Comparison of ENCODE assay signal across 18 mouse cellular contexts in the genomic region with DNA sequence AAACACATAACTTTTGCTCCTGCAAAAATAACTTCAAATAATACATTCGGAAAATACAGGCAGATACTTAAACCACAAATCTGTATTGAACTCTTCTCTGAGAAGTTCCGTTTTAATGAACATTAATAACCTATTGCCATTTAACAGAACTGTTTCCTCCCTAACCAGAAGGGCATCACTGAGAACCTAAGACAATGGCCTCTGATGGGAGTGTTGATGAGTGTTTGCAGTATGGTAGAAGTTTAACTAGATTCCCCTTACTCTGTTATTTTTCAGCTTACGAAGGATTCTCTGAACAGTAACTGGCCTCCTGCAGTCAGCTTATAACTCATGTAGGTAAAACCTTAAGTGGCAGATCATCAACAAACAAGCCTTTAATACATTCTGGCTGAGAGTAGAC.
"Had no signal": no experiment of that assay in that cellular context is flagged by ENCODE, and none has a peak within 500 bp of the region (broad histone marks: within the 10 kb centered on the region; RNA-seq: fewer than 3 reads in every experiment).

No protein-coding gene starts in this region.

- H3K27ac ChIP-seq: liver, embryonic 15.5 days; lung, embryonic 15.5 days; macrophage; midbrain, embryonic 12.5 days; midbrain, embryonic 15.5 days; neural tube, embryonic 12.5 days; stomach, embryonic 15.5 days; stomach, postnatal 0 days had no signal

- H3K36me3 ChIP-seq: liver, embryonic 15.5 days; lung, embryonic 15.5 days; midbrain, embryonic 12.5 days; midbrain, embryonic 15.5 days; neural tube, embryonic 12.5 days; stomach, embryonic 15.5 days had no signal

- H3K9ac ChIP-seq: liver, embryonic 15.5 days; liver, postnatal 0 days; lung, embryonic 15.5 days; midbrain, embryonic 12.5 days; midbrain, embryonic 15.5 days; neural tube, embryonic 12.5 days; stomach, embryonic 15.5 days had no signal

- DNase-seq: liver, postnatal 0 days; lung, adult 2 months; lung, postnatal 14 days; lung, postnatal 36 days; right cerebral cortex, postnatal 14 days; thymus, adult 2 months; thymus, postnatal 25 days; thymus, postnatal 4 days had no signal

- ATAC-seq: liver, postnatal 0 days; lung, postnatal 0 days; midbrain, embryonic 15.5 days had no signal

- H3K4me2 ChIP-seq: liver, embryonic 15.5 days; lung, embryonic 15.5 days; midbrain, embryonic 12.5 days; midbrain, embryonic 15.5 days; neural tube, embryonic 12.5 days; stomach, embryonic 15.5 days had no signal

- H3K4me3 ChIP-seq: liver, embryonic 15.5 days; lung, embryonic 15.5 days; megakaryocyte, embryonic 14.5 days; midbrain, embryonic 12.5 days; midbrain, embryonic 15.5 days; neural tube, embryonic 12.5 days; stomach, embryonic 15.5 days had no signal

- H3K9me3 ChIP-seq: liver, embryonic 15.5 days; lung, embryonic 15.5 days; megakaryocyte, embryonic 14.5 days; midbrain, embryonic 12.5 days; midbrain, embryonic 15.5 days; neural tube, embryonic 12.5 days; stomach, embryonic 15.5 days had no signal

- H3K27me3 ChIP-seq: liver, embryonic 15.5 days; lung, embryonic 15.5 days; megakaryocyte, embryonic 14.5 days; midbrain, embryonic 12.5 days; midbrain, embryonic 15.5 days; neural tube, embryonic 12.5 days; stomach, embryonic 15.5 days had no signal

- H3K4me1 ChIP-seq: liver, embryonic 15.5 days; megakaryocyte, embryonic 14.5 days; midbrain, embryonic 12.5 days; midbrain, embryonic 15.5 days; neural tube, embryonic 12.5 days; stomach, embryonic 15.5 days had no signal
